Mouse (Mus musculus): ENCODE results near the gene Dysf.

The Dysf gene

GRCm38 (mm10) chr6:84173626-84174025 lies 165.2 kb downstream of the Dysf start:
- DNase-seq: no peak

GRCm38 (mm10) chr6:84178776-84179405 lies 170.5 kb downstream of the Dysf start:
- no peak for DNase-seq

- DNase-seq: peak; percentile 75
Measured at GRCm38 (mm10) chr6:84181452-84181851, 173.1 kb downstream of the Dysf start.

GRCm38 (mm10) chr6:84191656-84192250 lies 183.4 kb downstream of the Dysf start:
- no peak for DNase-seq

GRCm38 (mm10) chr6:84196511-84196910 lies 188.1 kb downstream of the Dysf start:
- DNase-seq: no peak

GRCm38 (mm10) chr6:84197811-84198213 lies 189.4 kb downstream of the Dysf start:
- no peak for DNase-seq

GRCm38 (mm10) chr6:84201721-84202490 lies 193.5 kb downstream of the Dysf start:
- no peak for DNase-seq

- DNase-seq: no peak
Measured at GRCm38 (mm10) chr6:84205611-84206010, 197.2 kb downstream of the Dysf start.

GRCm38 (mm10) chr6:84208589-84208988 lies 200.2 kb downstream of the Dysf start:
- DNase-seq: no peak

- DNase-seq: no peak
Measured at GRCm38 (mm10) chr6:84209736-84210434, 201.5 kb downstream of the Dysf start.

- DNase-seq: no peak
Measured at GRCm38 (mm10) chr6:84211473-84211872, 203.1 kb downstream of the Dysf start.

GRCm38 (mm10) chr6:84213101-84213500 lies 204.7 kb downstream of the Dysf start:
- DNase-seq: peak; percentile 28

GRCm38 (mm10) chr6:84217216-84217933 lies 209.0 kb downstream of the Dysf start:
- DNase-seq: no peak

GRCm38 (mm10) chr6:84219119-84219518 lies 210.7 kb downstream of the Dysf start:
- no peak for DNase-seq

GRCm38 (mm10) chr6:84224861-84225260 lies 216.5 kb downstream of the Dysf start:
- DNase-seq: peak; percentile 81

- DNase-seq: peak; percentile 69
Measured at GRCm38 (mm10) chr6:84225587-84225986, 217.2 kb downstream of the Dysf start.

- DNase-seq: peak; percentile 51
Measured at GRCm38 (mm10) chr6:84228196-84228595, 219.8 kb downstream of the Dysf start.

- no peak for DNase-seq
Measured at GRCm38 (mm10) chr6:84228786-84229185, 220.4 kb downstream of the Dysf start.

GRCm38 (mm10) chr6:84229739-84230138 lies 221.3 kb downstream of the Dysf start:
- DNase-seq: no peak

- no peak for DNase-seq
Measured at GRCm38 (mm10) chr6:84231108-84231507, 222.7 kb downstream of the Dysf start.

- DNase-seq: no peak
Measured at GRCm38 (mm10) chr6:84232063-84232760, 223.8 kb downstream of the Dysf start.

GRCm38 (mm10) chr6:84233783-84234182 lies 225.4 kb downstream of the Dysf start:
- peak; percentile 95 for DNase-seq
